Mouse (Mus musculus) megakaryocyte progenitor cell, adult 5-6 weeks (primary cell): ENCODE measurements around the gene Pxk. TPM values are rescaled to one million over a fixed set of nuclear protein-coding genes. Genes with fewer than 3 reads are reported as not detected.
"Not testable (repeated sequence)": the region's sequence is repeated elsewhere in the genome, so short reads cannot be mapped to it uniquely, and the experiment has no call there.

Experiments used
- ATAC-seq: replicated peaks from 2 replicates; pipeline ENCODE4 v1.8.0; 2016; ENCODE audit warnings: mild to moderate bottlenecking, moderate TSS enrichment, inconsistent platforms; ENCODE audit not compliant: poor library complexity
- total RNA-seq, 2 experiments: library from RNA; stranded (forward) in 1 of 2; stranded (reverse) in 1 of 2; fragments of 157-497, 149-512 nt in 1 of 2; fragments of 200-1000 nt in 1 of 2; gene quantifications; 2 replicates each; pipeline versions ENCODE4 v1.2.3 to v1.2.4; 2015 to 2017

Pxk gene
- total RNA-seq, 2 experiments from 2014 or later, result 28.7 to 34.7 TPM

- no peak for ATAC-seq
Measured at GRCm38 (mm10) chr14:8101886-8102285, 3.9 kb downstream of the Pxk start.

GRCm38 (mm10) chr14:8102676-8103075, 4.7 kb downstream of the Pxk start:
- ATAC-seq, result no peak

GRCm38 (mm10) chr14:8108047-8108446, 10.0 kb downstream of the Pxk start:
- ATAC-seq, result no peak

- no peak for ATAC-seq
Measured at GRCm38 (mm10) chr14:8108976-8109375, 11.0 kb downstream of the Pxk start.

- ATAC-seq, result no peak
Measured at GRCm38 (mm10) chr14:8111545-8111944, 13.5 kb downstream of the Pxk start.

GRCm38 (mm10) chr14:8112036-8112435, 14.0 kb downstream of the Pxk start:
- no peak for ATAC-seq

GRCm38 (mm10) chr14:8113616-8114015, 15.6 kb downstream of the Pxk start:
- ATAC-seq, result no peak

GRCm38 (mm10) chr14:8114306-8114705, 16.3 kb downstream of the Pxk start:
- ATAC-seq, result no peak

GRCm38 (mm10) chr14:8114756-8115155, 16.7 kb downstream of the Pxk start:
- ATAC-seq, result no peak

- 0 out of 2 replicates have a peak, but pooled peaks have one; percentile 19 for ATAC-seq
Measured at GRCm38 (mm10) chr14:8115772-8116171, 17.8 kb downstream of the Pxk start.

- no peak for ATAC-seq
Measured at GRCm38 (mm10) chr14:8117371-8117770, 19.4 kb downstream of the Pxk start.

- ATAC-seq, result peak; percentile 54
Measured at GRCm38 (mm10) chr14:8119454-8119853, 21.4 kb downstream of the Pxk start.

- ATAC-seq, result peak; percentile 59
Measured at GRCm38 (mm10) chr14:8119904-8120303, 21.9 kb downstream of the Pxk start.

GRCm38 (mm10) chr14:8123141-8123540, 25.1 kb downstream of the Pxk start:
- no peak for ATAC-seq

- ATAC-seq, result not testable (repeated sequence)
Measured at GRCm38 (mm10) chr14:8123611-8124010, 25.6 kb downstream of the Pxk start.

GRCm38 (mm10) chr14:8124046-8124881, 26.3 kb downstream of the Pxk start:
- no peak for ATAC-seq

GRCm38 (mm10) chr14:8127971-8128370, 30.0 kb downstream of the Pxk start:
- ATAC-seq, result no peak

GRCm38 (mm10) chr14:8132789-8133188, 34.8 kb downstream of the Pxk start:
- ATAC-seq, result peak; percentile 93

- ATAC-seq, result no peak
Measured at GRCm38 (mm10) chr14:8134234-8134633, 36.2 kb downstream of the Pxk start.

- ATAC-seq, result no peak
Measured at GRCm38 (mm10) chr14:8135130-8135529, 37.1 kb downstream of the Pxk start.

- ATAC-seq, result no peak
Measured at GRCm38 (mm10) chr14:8139724-8140710, 42.0 kb downstream of the Pxk start.

- ATAC-seq, result no peak
Measured at GRCm38 (mm10) chr14:8141131-8141530, 43.1 kb downstream of the Pxk start.
